Mouse (Mus musculus): Measurements from ENCODE around the gene Dact3. TPM values are rescaled to one million over a fixed set of nuclear protein-coding genes. Genes with fewer than 3 reads are reported as not detected.
A peak's percentile ranks its signal among the peaks of the same experiment; 100 is the strongest.

The Dact3 gene
- total and polyA plus RNA-seq, 3 experiments, result 0.31 to 2.1 TPM; not detected in 1

DNA sequence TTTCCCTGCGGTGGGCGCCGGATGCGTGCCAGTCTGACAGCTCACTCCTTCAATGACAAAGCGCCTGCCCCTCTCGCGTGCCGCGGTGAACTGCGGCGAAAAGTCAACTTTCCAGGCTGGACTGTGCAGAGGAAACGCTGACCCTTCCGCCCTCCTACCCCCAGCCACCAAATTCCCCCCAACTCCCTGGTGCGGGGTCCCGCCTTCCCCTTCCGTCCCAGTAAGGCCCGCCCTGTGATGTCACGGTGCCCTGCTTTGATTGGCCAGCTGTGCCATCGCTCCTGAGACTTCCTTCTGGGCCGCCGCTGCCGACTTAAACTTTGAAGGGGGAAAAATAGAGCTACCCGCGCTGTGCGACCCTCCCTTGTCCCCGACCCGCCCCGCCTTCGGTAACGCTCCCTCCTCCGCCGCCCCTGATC is 32.5 kb upstream of the Dact3 start, which contains the start of gene Prkd2:
Prkd2 (plus strand) TSS at position 258 of the 419 bp plus-strand sequence.
- Histone ChIP-seq H3K27ac (ENCODE audit: control insufficient read depth, low read depth, low read length) (peak within 1 kb of the TSS; percentile 48), H3K9me3 (replicated peaks; ENCODE audit: insufficient read depth, low read length) (no peaks in the 10 kb centered on the region), H3K79me2 (ENCODE audit: control insufficient read depth, insufficient read depth, low read length, poor library complexity) (peaks cover 5% of the 10 kb centered on the region; the same call in 1 of the 2 replicates), H3K4me1 (ENCODE audit: control insufficient read depth in 1 of 2, insufficient read depth in 2 of 2, low read length in 2 of 2) (peaks cover 0 to 5% of the 10 kb centered on the region in 2 experiments; a peak in 3 of 4 replicates), H3K27me3 (ENCODE audit: control insufficient read depth in 1 of 2, insufficient read depth in 2 of 2, low read length in 2 of 2) (no peaks in the 10 kb centered on the region), H3K4me3 (ENCODE audit: control insufficient read depth in 1 of 2, insufficient read depth in 1 of 2, low read depth in 2 of 2, low read length in 2 of 2) (peak within 1 kb of the TSS; percentile 72 to 100), H3K36me3 (ENCODE audit: control insufficient read depth in 1 of 2, insufficient read depth in 2 of 2, low read length in 2 of 2) (0 out of 4 replicates have a peak, but pooled peaks cover 0 to 2% of the 10 kb centered on the region in 2 experiments), H3K9ac (ENCODE audit: control insufficient read depth, low read depth, low read length, poor library complexity, severe bottlenecking) (peak within 1 kb of the TSS; percentile 81)
- peak; percentile 87 for DNase-seq (ENCODE audit: low read depth, low spot score)
- 0 out of 2 replicates have a peak, but pooled peaks have one; percentile 6 for TF ChIP-seq MAZ (IDR thresholded peaks at IDR 0.05; ENCODE audit: low read depth, low read length)
- TF ChIP-seq ETS1 (IDR thresholded peaks at IDR 0.05; ENCODE audit: low read depth, low read length), result peak; percentile 5; the same call in 1 of the 2 replicates
- peak; percentile 65 for TF ChIP-seq HCFC1 (IDR thresholded peaks at IDR 0.05; ENCODE audit: low read depth, low read length)
- TF ChIP-seq SIN3A (IDR thresholded peaks at IDR 0.05; ENCODE audit: low read length), result peak; percentile 51; the same call in 1 of the 2 replicates
- peak; percentile 48 to 55; a peak in 3 of 4 replicates for TF ChIP-seq POLR2A (IDR thresholded peaks at IDR 0.05; ENCODE audit: control insufficient read depth in 1 of 2, insufficient read depth in 1 of 2, low read depth in 1 of 2, low read length in 2 of 2, poor library complexity in 1 of 2)
- TF ChIP-seq MEF2A (IDR thresholded peaks at IDR 0.05; ENCODE audit: extremely low read depth, insufficient replicate concordance, low read depth, low read length, poor library complexity, severe bottlenecking), result no peak
- peak; percentile 68 for TF ChIP-seq ELF1 (IDR thresholded peaks at IDR 0.05; ENCODE audit: low read depth, low read length)
- peak; percentile 22; the same call in 1 of the 2 replicates for TF ChIP-seq NELFE (IDR thresholded peaks at IDR 0.05; ENCODE audit: low read depth, low read length)
- TF ChIP-seq CTCF (IDR thresholded peaks at IDR 0.05 in 2 of 3, conservative IDR thresholded peaks at IDR 0.05 in 1 of 3; ENCODE audit: control insufficient read depth in 1 of 3, insufficient read depth in 1 of 3, low read depth in 2 of 3, low read length in 3 of 3, poor library complexity in 1 of 3, severe bottlenecking in 1 of 3), result no peak
- TF ChIP-seq USF1 (IDR thresholded peaks at IDR 0.05; ENCODE audit: low read depth, low read length), result peak; percentile 7; the same call in 1 of the 2 replicates
- TF ChIP-seq ZMIZ1 (IDR thresholded peaks at IDR 0.05; ENCODE audit: low read depth, low read length), result 0 out of 2 replicates have a peak, but pooled peaks have one; percentile 40
- no peak for TF ChIP-seq MAX (IDR thresholded peaks at IDR 0.05; ENCODE audit: low read length)
- peak; percentile 62 for TF ChIP-seq POLR2AphosphoS2 (IDR thresholded peaks at IDR 0.05; ENCODE audit: low read length)
- TF ChIP-seq GABPA (IDR thresholded peaks at IDR 0.05; ENCODE audit: low read depth, low read length), result no peak

DNA sequence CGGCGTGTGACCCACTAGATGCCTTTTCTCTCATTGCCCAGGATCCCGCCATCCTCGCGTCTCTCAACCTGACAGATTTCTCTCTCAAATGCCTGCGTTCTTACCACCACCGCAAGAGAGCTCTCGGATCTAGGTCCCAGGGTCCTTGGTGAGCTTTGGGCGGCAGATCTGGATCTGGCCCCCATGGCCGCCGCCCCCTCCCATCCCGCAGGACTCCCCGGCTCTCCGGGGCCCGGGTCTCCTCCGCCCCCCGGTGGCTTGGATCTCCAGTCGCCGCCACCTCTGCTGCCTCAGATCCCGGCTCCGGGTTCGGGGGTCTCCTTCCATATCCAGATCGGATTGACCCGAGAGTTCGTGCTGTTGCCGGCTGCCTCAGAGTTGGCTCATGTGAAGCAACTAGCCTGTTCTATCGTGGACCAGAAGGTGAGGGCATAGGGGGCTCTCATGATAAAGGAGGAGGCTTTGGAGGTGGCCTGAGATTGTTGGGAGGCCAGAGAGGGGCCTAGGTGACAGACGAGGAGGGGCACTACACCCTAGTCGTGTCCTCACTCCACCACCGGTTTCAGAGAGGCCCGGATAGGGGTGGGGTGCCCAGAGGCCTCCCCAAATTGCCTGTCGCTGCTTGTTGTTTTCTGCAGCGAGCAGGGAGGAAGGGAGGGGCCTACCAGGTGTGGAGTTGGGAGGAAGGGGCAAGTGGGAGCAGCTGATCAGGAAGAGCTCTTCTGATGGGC is 31.5 kb upstream of the Dact3 start:
- peak overlapping the region; percentile 81 for H3K9ac ChIP-seq (ENCODE audit: control insufficient read depth, low read depth, low read length, poor library complexity, severe bottlenecking)
- H3K9me3 ChIP-seq (replicated peaks; ENCODE audit: insufficient read depth, low read length), result no peaks in the 10 kb centered on the region
- peak overlapping the region; percentile 48 for H3K27ac ChIP-seq (ENCODE audit: control insufficient read depth, low read depth, low read length)
- no peaks in the 10 kb centered on the region for H3K27me3 ChIP-seq (ENCODE audit: control insufficient read depth in 1 of 2, insufficient read depth in 2 of 2, low read length in 2 of 2)
- H3K36me3 ChIP-seq (ENCODE audit: control insufficient read depth in 1 of 2, insufficient read depth in 2 of 2, low read length in 2 of 2), result 0 out of 4 replicates have a peak, but pooled peaks cover 0 to 2% of the 10 kb centered on the region in 2 experiments
- peak; percentile 49 for DNase-seq (ENCODE audit: low read depth, low spot score)
- H3K79me2 ChIP-seq (ENCODE audit: control insufficient read depth, insufficient read depth, low read length, poor library complexity), result peaks cover 5% of the 10 kb centered on the region; the same call in 1 of the 2 replicates
- TF ChIP-seq CTCF (IDR thresholded peaks at IDR 0.05 in 2 of 3, conservative IDR thresholded peaks at IDR 0.05 in 1 of 3; ENCODE audit: control insufficient read depth in 1 of 3, insufficient read depth in 1 of 3, low read depth in 2 of 3, low read length in 3 of 3, poor library complexity in 1 of 3, severe bottlenecking in 1 of 3) (no peak), RAD21 (IDR thresholded peaks at IDR 0.05; ENCODE audit: low read depth, low read length) (no peak), ETS1 (IDR thresholded peaks at IDR 0.05; ENCODE audit: low read depth, low read length) (0 out of 2 replicates have a peak, but pooled peaks have one; percentile 8), CHD1 (IDR thresholded peaks at IDR 0.05; ENCODE audit: low read depth, low read length) (no peak), SMC3 (IDR thresholded peaks at IDR 0.05; ENCODE audit: low read depth, low read length) (no peak), EP300 (IDR thresholded peaks at IDR 0.05; ENCODE audit: low read depth in 1 of 2, low read length in 2 of 2) (no peak), MYC (IDR thresholded peaks at IDR 0.05; ENCODE audit: low read depth, low read length) (no peak), MAFK (IDR thresholded peaks at IDR 0.05; ENCODE audit: borderline replicate concordance, low read depth, low read length) (no peak), SIN3A (IDR thresholded peaks at IDR 0.05; ENCODE audit: low read length) (0 out of 2 replicates have a peak, but pooled peaks have one; percentile 0), JUND (IDR thresholded peaks at IDR 0.05; ENCODE audit: low read depth, low read length) (no peak), NELFE (IDR thresholded peaks at IDR 0.05; ENCODE audit: low read depth, low read length) (no peak), HCFC1 (IDR thresholded peaks at IDR 0.05; ENCODE audit: low read depth, low read length) (no peak)
- peak overlapping the region; percentile 72 to 100 for H3K4me3 ChIP-seq (ENCODE audit: control insufficient read depth in 1 of 2, insufficient read depth in 1 of 2, low read depth in 2 of 2, low read length in 2 of 2)
- peaks cover 0 to 5% of the 10 kb centered on the region in 2 experiments; a peak in 3 of 4 replicates for H3K4me1 ChIP-seq (ENCODE audit: control insufficient read depth in 1 of 2, insufficient read depth in 2 of 2, low read length in 2 of 2)

Measured in MEL (cell line).